Mouse (Mus musculus): ENCODE measurements at regions not wholly inside any gene's neighbourhood (a gene's known extent, or its start where the extent isn't known, plus 50 kb on each side); places are given as distances from the start of the nearest gene placed in this dataset.

DNA sequence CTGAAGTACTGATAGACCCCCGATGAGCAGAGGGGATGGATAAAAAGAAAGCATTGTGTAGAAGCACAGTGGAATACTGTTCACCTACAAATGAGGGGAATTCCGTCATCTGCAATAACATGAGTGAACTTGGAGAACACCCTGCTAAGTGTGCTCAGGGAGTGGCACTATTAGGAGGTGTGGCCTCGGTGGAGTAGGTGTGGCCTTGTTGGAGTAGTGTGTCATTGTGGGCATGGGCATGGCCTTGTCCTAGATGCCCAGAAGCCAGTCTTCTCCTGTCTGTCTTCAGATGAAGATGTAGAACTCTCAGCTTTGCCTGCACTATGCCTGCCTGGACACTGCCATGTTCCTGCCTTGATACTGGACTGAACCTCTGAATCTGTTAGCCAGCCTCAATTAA is 86.2 kb upstream of the Kl start:
- TF ChIP-seq EP300 (IDR thresholded peaks at IDR 0.05) (no peak), CTCF (IDR thresholded peaks at IDR 0.05) (no peak)
- no peak overlapping the region for H3K9ac ChIP-seq (replicated peaks; ENCODE audit: low read depth)
- 89% methylated on average over 3 of the region's 3 CpGs for WGBS
- H3K4me3 ChIP-seq (ENCODE audit: low read depth, low read length): no peak overlapping the region
- ATAC-seq (no peak), DNase-seq (ENCODE audit: low spot score) (no peak)
- no peak overlapping the region for H3K4me2 ChIP-seq (replicated peaks; ENCODE audit: low read depth, low read length)
- H3K4me1 ChIP-seq (ENCODE audit: insufficient read depth, low read depth, low read length): no peaks in the 10 kb centered on the region
- no peaks in the 10 kb centered on the region for H3K9me3 ChIP-seq (ENCODE audit: low read length)
- no peak overlapping the region for H3K27ac ChIP-seq (ENCODE audit: low read length)
- H3K27me3 ChIP-seq (replicated peaks; ENCODE audit: insufficient read depth, low read length): no peaks in the 10 kb centered on the region
- no peaks in the 10 kb centered on the region for H3K36me3 ChIP-seq (ENCODE audit: insufficient read depth, low read length)

DNA sequence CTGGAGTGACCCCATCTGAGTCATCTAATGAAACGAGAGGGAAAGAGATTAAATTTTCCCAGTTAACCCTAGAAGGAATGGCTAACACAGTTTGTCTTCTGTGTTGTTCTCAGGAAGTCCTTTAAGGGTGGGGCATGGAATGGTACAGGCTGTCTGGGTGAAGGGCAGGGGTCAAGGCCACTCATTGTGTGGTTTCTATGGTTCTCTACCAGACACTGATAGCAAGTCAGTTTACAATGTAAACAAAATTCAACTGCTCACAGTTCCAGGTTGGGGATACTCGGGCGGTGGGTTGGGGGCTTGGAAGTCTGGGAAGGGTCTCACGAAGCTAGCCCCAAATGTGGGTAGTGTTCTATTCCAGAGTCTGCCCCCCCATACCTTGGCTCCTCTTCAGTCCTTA is 82.5 kb upstream of the Kl start:
- no peaks in the 10 kb centered on the region for H3K4me1 ChIP-seq (ENCODE audit: insufficient read depth, low read depth, low read length)
- H3K9me3 ChIP-seq (ENCODE audit: low read length): no peaks in the 10 kb centered on the region
- H3K9ac ChIP-seq (replicated peaks; ENCODE audit: low read depth): no peak overlapping the region
- 38% methylated on average over 4 of the region's 4 CpGs for WGBS
- no peak overlapping the region for H3K4me2 ChIP-seq (replicated peaks; ENCODE audit: low read depth, low read length)
- no peak overlapping the region for H3K27ac ChIP-seq (ENCODE audit: low read length)
- no peak for TF ChIP-seq EP300 (IDR thresholded peaks at IDR 0.05)
- no peak for TF ChIP-seq CTCF (IDR thresholded peaks at IDR 0.05)
- H3K27me3 ChIP-seq (replicated peaks; ENCODE audit: insufficient read depth, low read length): no peaks in the 10 kb centered on the region
- no peaks in the 10 kb centered on the region for H3K36me3 ChIP-seq (ENCODE audit: insufficient read depth, low read length)
- ATAC-seq (no peak), DNase-seq (ENCODE audit: low spot score) (no peak)
- H3K4me3 ChIP-seq (ENCODE audit: low read depth, low read length): no peak overlapping the region

- Histone ChIP-seq H3K4me3 (ENCODE audit: low read depth, low read length) (no peak overlapping the region), H3K9ac (replicated peaks; ENCODE audit: low read depth) (no peak overlapping the region), H3K36me3 (ENCODE audit: insufficient read depth, low read length) (no peaks in the 10 kb centered on the region), H3K27me3 (replicated peaks; ENCODE audit: insufficient read depth, low read length) (no peaks in the 10 kb centered on the region), H3K4me2 (replicated peaks; ENCODE audit: low read depth, low read length) (no peak overlapping the region), H3K27ac (ENCODE audit: low read length) (no peak overlapping the region), H3K4me1 (ENCODE audit: insufficient read depth, low read depth, low read length) (no peaks in the 10 kb centered on the region), H3K9me3 (ENCODE audit: low read length) (no peaks in the 10 kb centered on the region)
- no peak for TF ChIP-seq CTCF (IDR thresholded peaks at IDR 0.05)
- TF ChIP-seq EP300 (IDR thresholded peaks at IDR 0.05): no peak
- WGBS: 53% methylated on average over 4 of the region's 4 CpGs
- no peak for DNase-seq (ENCODE audit: low spot score)
- ATAC-seq: no peak
Measured at GRCm38 (mm10) chr5:150878805-150879204, 73.6 kb upstream of the Kl start.

GRCm38 (mm10) chr5:150883676-150884075 is 68.7 kb upstream of the Kl start:
- H3K27me3 ChIP-seq (replicated peaks; ENCODE audit: insufficient read depth, low read length): no peaks in the 10 kb centered on the region
- H3K36me3 ChIP-seq (ENCODE audit: insufficient read depth, low read length): no peaks in the 10 kb centered on the region
- H3K9me3 ChIP-seq (ENCODE audit: low read length): no peaks in the 10 kb centered on the region
- no peak overlapping the region for H3K4me2 ChIP-seq (replicated peaks; ENCODE audit: low read depth, low read length)
- no peak for DNase-seq (ENCODE audit: low spot score)
- H3K4me1 ChIP-seq (ENCODE audit: insufficient read depth, low read depth, low read length): no peaks in the 10 kb centered on the region
- no peak overlapping the region for H3K27ac ChIP-seq (ENCODE audit: low read length)
- no peak for ATAC-seq
- no peak overlapping the region for H3K9ac ChIP-seq (replicated peaks; ENCODE audit: low read depth)
- 84% methylated on average over 2 of the region's 2 CpGs for WGBS
- TF ChIP-seq EP300 (IDR thresholded peaks at IDR 0.05) (no peak), CTCF (IDR thresholded peaks at IDR 0.05) (no peak)
- H3K4me3 ChIP-seq (ENCODE audit: low read depth, low read length): no peak overlapping the region

GRCm38 (mm10) chr5:150890086-150890485 is 62.3 kb upstream of the Kl start:
- H3K4me2 ChIP-seq (replicated peaks; ENCODE audit: low read depth, low read length): no peak overlapping the region
- H3K9me3 ChIP-seq (ENCODE audit: low read length): no peaks in the 10 kb centered on the region
- WGBS: 68% methylated on average over 4 of the region's 4 CpGs
- no peak overlapping the region for H3K27ac ChIP-seq (ENCODE audit: low read length)
- no peaks in the 10 kb centered on the region for H3K27me3 ChIP-seq (replicated peaks; ENCODE audit: insufficient read depth, low read length)
- no peak overlapping the region for H3K9ac ChIP-seq (replicated peaks; ENCODE audit: low read depth)
- ATAC-seq: no peak
- no peak for DNase-seq (ENCODE audit: low spot score)
- TF ChIP-seq EP300 (IDR thresholded peaks at IDR 0.05): no peak
- TF ChIP-seq CTCF (IDR thresholded peaks at IDR 0.05): no peak
- H3K4me1 ChIP-seq (ENCODE audit: insufficient read depth, low read depth, low read length): no peaks in the 10 kb centered on the region
- no peak overlapping the region for H3K4me3 ChIP-seq (ENCODE audit: low read depth, low read length)
- H3K36me3 ChIP-seq (ENCODE audit: insufficient read depth, low read length): no peaks in the 10 kb centered on the region

DNA sequence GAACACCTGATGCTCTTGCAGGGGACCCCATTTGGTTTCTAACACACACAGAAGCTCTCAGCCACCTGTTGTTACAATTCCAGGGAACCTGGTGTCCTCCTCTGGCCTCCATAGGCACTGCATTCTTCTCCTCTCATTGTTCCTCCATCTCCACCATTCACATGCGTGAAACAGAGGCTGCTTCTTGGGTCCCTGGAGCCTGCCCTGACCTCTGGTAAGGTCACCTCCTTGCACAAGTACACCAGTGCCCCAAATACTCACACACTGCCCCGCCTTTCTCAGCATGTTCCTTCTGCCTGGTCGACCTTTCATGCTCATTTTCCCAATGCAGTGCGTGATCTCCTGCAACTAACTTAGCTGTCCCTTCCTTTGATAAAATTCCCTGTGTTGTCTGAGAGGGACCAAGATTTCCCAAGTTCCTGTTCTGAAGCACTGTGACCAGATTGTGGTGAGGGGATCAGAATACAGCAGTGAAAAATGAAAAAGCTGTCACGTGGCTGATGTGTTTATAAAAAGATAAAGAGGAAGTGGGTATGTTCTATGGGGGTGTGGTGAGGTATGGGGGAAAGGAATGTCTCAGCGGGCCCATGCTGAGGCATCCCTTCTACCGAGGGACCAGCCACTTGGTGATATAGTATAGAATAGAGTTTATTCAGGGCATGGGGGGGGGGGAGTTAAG is 61.0 kb upstream of the Kl start:
- Histone ChIP-seq H3K9me3 (ENCODE audit: low read length) (no peaks in the 10 kb centered on the region), H3K9ac (replicated peaks; ENCODE audit: low read depth) (no peak overlapping the region), H3K4me3 (ENCODE audit: low read depth, low read length) (no peak overlapping the region), H3K27ac (ENCODE audit: low read length) (no peak overlapping the region), H3K27me3 (replicated peaks; ENCODE audit: insufficient read depth, low read length) (no peaks in the 10 kb centered on the region), H3K4me2 (replicated peaks; ENCODE audit: low read depth, low read length) (no peak overlapping the region), H3K4me1 (ENCODE audit: insufficient read depth, low read depth, low read length) (no peaks in the 10 kb centered on the region), H3K36me3 (ENCODE audit: insufficient read depth, low read length) (no peaks in the 10 kb centered on the region)
- no peak for ATAC-seq
- no peak for TF ChIP-seq CTCF (IDR thresholded peaks at IDR 0.05)
- WGBS: 68% methylated on average over 7 of the region's 7 CpGs
- DNase-seq (ENCODE audit: low spot score): no peak
